Mouse (Mus musculus) cerebellum, adult (tissue): ENCODE results near the gene Hsd17b6.

Source experiments
- ATAC-seq: cut with Nextera tagmentation; 2 replicates; pipeline ENCODE4 v1.9.2; 2017; ENCODE audit warnings: mild to moderate bottlenecking, moderate library complexity, mixed read lengths; ENCODE audit not compliant: insufficient number of reproducible peaks, low FRiP score, low TSS enrichment

The Hsd17b6 gene

GRCm38 (mm10) chr10:128008207-128008889 is 937 bp upstream of the Hsd17b6 start:
- no peak for ATAC-seq

DNA sequence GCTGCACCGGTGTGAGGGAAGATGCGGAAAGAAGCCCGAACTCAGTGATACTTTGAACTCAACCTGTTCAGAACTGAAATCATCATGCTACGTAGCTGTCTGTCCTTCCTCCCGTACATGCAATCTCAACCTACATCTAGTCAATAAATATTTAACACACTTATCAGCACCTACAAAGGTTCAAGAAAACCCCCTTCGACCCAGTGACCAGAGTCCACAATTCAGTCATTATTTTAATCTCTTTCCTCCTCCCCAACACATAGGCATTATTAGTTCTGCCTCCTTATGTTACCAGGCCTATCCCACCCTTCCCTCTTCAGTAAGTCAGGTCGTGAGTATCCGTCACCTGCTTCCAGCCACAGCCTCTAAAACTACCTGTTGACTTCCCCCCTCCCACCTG is 1.9 kb downstream of the Hsd17b6 start:
- no peak for ATAC-seq

DNA sequence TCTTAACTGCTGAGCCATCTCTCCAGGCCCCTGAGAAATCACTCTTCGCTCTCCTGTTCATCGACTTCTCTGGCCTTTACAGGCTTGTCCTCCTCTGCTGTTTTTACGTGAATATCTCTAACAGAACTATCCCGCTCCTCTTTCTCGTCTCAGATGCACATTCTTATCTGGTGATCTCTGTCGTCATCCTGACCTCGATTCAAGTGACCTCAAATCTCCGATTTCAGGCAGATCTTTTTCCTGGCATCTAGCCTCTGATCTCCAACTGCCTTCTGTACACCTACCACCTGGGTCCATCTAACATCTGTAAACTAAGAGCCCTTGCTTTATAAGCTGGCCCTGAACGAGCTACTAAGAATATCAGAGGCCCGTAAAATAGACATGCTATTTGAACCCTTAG is 2.5 kb downstream of the Hsd17b6 start:
- ATAC-seq: no peak

DNA sequence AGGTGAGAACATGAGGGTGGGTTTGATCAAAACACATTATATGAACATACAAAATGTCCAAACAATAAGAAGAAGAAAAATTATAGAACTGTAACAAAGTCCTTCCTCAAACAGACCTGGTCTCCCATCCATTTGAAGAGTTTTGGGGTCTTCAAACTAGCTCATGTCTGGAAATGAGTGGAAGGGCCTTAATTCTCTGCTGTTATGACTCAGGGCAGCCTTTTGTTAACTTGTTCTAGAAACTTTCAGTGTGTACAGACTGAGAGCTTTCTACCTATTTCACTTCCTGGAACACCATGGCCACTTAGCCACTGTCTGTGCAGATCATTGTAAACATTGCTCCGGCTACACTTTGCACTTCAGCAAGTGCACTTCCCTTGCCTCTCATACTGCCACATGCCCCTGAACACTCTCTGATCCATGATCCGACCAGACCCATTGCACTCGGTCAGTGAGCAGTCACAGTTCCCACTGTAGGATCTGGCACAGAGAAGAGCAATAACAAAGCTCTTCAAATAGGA is 4.1 kb downstream of the Hsd17b6 start:
- no peak for ATAC-seq

GRCm38 (mm10) chr10:127998260-127998659 is 9.2 kb downstream of the Hsd17b6 start:
- ATAC-seq: no peak

- ATAC-seq: no peak
Observed at GRCm38 (mm10) chr10:127996690-127997089, 10.7 kb downstream of the Hsd17b6 start.

DNA sequence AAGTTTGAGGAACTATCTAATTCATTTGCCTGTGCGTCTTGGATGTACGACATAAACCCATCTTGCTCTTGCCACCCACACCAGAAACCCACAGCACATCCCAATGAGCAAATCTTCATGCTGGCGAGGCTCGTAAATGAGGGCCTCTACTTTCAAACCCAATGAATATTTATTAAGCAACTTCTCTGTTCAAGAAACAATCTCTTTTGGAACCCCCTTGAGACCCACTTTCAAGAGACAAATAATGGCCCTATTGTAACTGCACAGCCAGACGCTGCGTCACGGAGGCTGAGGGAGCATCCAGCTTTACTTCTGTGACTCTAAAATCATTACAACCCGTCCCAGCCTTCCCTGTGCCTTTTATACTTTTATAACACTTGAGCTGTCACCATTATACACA is 21.8 kb downstream of the Hsd17b6 start:
- no peak for ATAC-seq

GRCm38 (mm10) chr10:127984650-127985049 is 22.8 kb downstream of the Hsd17b6 start:
- ATAC-seq: no peak

DNA sequence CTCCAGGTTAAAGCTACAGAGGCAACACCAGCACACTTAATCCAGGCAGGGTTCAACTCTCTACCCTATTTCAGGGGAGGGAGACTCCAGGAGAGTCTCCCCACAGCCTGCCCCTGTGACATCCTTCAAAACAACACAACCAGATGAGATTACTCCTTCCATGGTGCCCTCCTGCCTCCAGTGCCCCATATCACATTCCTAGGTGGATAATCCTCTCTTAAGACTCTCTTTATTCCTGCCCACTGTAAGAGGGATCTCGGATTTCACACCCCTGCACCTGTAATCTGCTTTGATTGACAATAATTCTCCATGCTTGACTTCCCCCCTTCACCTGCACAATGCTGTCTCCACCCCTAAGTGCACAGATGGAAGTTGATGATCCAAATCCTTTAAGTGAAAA is 31.9 kb downstream of the Hsd17b6 start:
- ATAC-seq: no peak

- ATAC-seq: no peak
Observed at GRCm38 (mm10) chr10:127974062-127974461, 33.3 kb downstream of the Hsd17b6 start.

- no peak for ATAC-seq
Observed at GRCm38 (mm10) chr10:127971135-127971534, 36.3 kb downstream of the Hsd17b6 start.

- ATAC-seq: no peak
Observed at GRCm38 (mm10) chr10:127970359-127970831, 37.0 kb downstream of the Hsd17b6 start.

DNA sequence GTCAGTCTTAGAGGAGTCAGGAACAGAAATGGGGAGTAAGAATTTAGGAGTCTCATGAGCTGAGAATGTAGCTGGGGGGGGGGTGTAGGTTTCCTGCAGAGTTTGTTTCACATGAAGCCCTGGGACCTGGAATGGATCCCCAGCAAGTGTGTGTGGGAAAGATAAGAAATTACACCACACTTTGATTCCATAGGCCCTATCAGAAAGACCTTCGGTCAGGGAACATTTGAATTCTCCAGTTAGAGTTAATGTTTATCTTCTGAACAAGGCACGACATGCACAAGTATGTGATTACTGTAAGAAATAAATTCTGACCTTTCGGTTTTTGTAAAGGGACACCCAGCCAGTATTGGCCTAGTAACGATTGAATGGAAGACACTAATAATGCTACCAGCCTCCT is 37.6 kb downstream of the Hsd17b6 start:
- no peak for ATAC-seq

GRCm38 (mm10) chr10:127966506-127966905 is 40.9 kb downstream of the Hsd17b6 start:
- ATAC-seq: no peak

GRCm38 (mm10) chr10:127964004-127964403 is 43.4 kb downstream of the Hsd17b6 start:
- ATAC-seq: no peak

GRCm38 (mm10) chr10:127962451-127962850 is 45.0 kb downstream of the Hsd17b6 start:
- ATAC-seq: no peak

DNA sequence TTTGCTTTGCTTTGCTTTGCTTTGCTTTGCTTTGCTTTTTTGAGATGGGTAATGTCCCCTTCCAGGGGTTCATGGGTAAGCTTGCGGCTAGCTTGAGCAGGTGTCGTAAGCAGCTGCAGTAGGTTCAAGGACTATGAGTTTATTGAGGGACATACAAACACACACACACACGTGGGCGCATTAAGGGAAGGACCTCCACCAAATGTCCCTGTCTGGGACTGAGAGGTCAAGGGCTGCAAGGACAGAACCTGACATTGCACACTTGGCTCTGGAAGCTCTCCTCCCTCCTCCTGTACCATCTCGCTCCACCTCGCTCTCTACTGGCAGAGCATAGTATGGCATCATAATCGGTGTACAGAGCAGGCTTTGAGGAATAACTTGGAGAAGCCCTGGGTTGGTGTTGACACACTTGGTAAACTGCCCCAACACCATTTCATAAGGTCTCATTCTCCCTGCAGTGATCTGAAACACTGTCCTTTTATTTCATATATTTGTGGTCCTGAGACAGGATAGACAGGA is 48.2 kb downstream of the Hsd17b6 start:
- no peak for ATAC-seq

DNA sequence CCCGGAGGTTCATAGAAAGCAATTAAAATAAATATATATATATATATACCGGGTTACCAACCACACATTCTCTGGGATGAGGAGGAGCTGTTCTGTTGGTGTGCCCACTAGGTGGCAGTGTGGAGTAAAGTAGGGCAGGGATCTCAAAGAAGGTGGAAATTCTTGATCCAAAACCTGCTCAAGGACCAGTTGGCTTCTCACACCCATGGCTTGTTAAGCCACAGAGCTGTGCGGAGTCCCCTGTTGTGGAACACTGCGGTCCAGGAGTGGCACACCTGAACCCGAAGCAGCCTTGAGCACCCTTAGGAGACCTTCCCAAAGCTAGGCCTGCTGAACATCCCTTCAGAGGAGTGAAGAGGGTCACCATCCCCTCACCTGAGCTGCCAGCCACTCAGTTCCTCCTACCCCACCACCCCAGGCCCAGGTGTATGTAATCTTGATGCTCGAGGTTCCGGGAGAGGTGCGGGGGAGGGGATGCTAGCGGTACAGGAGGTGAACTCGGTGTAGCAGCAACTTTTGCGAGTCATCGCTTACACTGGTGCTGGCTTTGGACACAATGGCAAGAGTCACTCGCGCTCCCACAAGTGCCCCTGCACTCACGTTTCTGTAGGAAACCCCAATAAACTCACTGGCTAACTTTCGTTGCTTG is 51.1 kb downstream of the Hsd17b6 start:
- no peak; the same call in 1 of the 2 replicates for ATAC-seq

DNA sequence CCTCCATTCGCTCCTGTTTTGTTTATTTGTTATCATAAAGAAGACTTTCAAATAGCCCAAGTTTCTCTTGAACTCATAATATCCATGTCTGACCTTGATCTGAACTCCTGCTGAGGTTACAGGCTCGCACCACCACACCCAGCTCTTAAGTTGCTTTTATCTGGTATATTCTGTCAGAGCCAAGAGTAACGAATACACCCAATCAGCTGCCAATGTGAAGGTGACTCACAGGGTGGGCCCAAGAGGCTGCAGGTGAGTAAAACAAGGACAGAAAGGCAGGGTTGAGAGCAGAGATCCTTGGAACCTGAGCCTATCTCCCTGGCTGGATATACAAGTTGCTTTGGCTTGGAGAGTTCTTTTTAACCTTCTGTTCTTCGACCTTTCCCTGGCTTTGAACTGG is 52.4 kb downstream of the Hsd17b6 start:
- ATAC-seq: no peak

DNA sequence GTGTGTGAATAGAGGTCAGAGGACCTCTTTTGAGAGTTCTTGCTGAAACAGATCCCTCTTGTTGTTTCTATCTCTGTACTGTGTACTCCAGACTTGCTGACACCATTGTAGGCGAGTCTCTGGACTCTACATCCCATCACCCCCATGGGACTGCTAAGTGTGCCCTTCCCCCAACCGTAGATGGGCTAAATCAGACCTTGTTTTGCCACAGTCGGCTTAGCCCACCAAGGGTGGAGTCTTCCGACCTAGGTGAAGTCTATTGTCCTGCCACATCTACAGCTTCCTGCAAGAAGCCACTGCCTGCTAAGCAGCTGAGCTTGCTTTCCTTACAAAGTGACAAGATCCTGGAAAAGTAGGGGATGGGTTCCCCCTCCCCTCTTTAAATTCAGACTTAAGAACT is 55.6 kb downstream of the Hsd17b6 start:
- ATAC-seq: no peak

- no peak for ATAC-seq
Observed at GRCm38 (mm10) chr10:127951390-127951789, 56.0 kb downstream of the Hsd17b6 start.
